Mouse (Mus musculus) hindbrain, embryonic 11.5 days (tissue): ENCODE data around the gene Mrpl1. TPM values are rescaled to one million over a fixed set of nuclear protein-coding genes. Genes with fewer than 3 reads are reported as not detected.

ENCODE experiments used
- ATAC-seq: fragments of 200-750 bp; cut with Nextera tagmentation; 2 replicates; pipeline ENCODE4 v1.8.0; 2017; ENCODE audit warnings: mild to moderate bottlenecking, moderate TSS enrichment, moderate library complexity; ENCODE audit not compliant: low FRiP score
- DNase-seq: peaks from one replicate; pipeline ENCODE4 v3.0.0-alpha.2; 2015; ENCODE audit warnings: low spot score
- H3K27ac ChIP-seq: fragments of 300-500 bp; sonication (generic); 2 replicates; pipeline ENCODE4 v1.5.1; 2014; ENCODE audit warnings: mild to moderate bottlenecking, low read depth, low read length
- H3K27me3 ChIP-seq: fragments of 300-500 bp; sonication (generic); 2 replicates; pipeline ENCODE4 v1.6.1; 2014; ENCODE audit warnings: mild to moderate bottlenecking, low read length, moderate library complexity, mixed read lengths; ENCODE audit not compliant: control insufficient read depth, insufficient read depth
- H3K36me3 ChIP-seq: fragments of 300-500 bp; sonication (generic); 2 replicates; pipeline ENCODE4 v1.6.1; 2014; ENCODE audit warnings: mild to moderate bottlenecking, low read length, moderate library complexity, mixed read lengths; ENCODE audit not compliant: control insufficient read depth, insufficient read depth
- H3K4me1 ChIP-seq: fragments of 300-500 bp; sonication (generic); replicated peaks from 2 replicates; pipeline ENCODE4 v1.6.1; 2014; ENCODE audit warnings: low read length, mixed read lengths; ENCODE audit not compliant: control insufficient read depth, insufficient read depth
- H3K4me2 ChIP-seq: fragments of 300-500 bp; sonication (generic); replicated peaks from 2 replicates; pipeline ENCODE4 v1.6.1; 2014; ENCODE audit warnings: mild to moderate bottlenecking, low read depth, low read length
- H3K4me3 ChIP-seq: fragments of 300-500 bp; sonication (generic); 2 replicates; pipeline ENCODE4 v1.5.1; 2014; ENCODE audit warnings: low read depth, low read length
- H3K9ac ChIP-seq: fragments of 300-500 bp; sonication (generic); 2 replicates; pipeline ENCODE4 v1.6.1; 2014; ENCODE audit warnings: low read depth, low read length
- H3K9me3 ChIP-seq: fragments of 300-500 bp; sonication (generic); 2 replicates; pipeline ENCODE4 v1.6.1; 2016; ENCODE audit warnings: low read length; ENCODE audit not compliant: control insufficient read depth
- WGBS: fragments of 180-500 bp; shearing (Covaris S2); extraction: QIAGEN DNeasy Blood & Tissue Kit; methylation state at CpG from one replicate; pipeline ENCODE4 v1.1.7; 2014; 5-methylcytosine and 5-hydroxymethylcytosine counted together
- polyA plus RNA-seq: library from polyadenylated mRNA; unstranded; fragments of >200 nt; fragmentation: Nextera tagmentation; extraction: Ambion mirVana; gene quantifications from 2 replicates; pipeline ENCODE4 v1.2.1, GENCODE M21; 2014

Mrpl1 gene
- polyA plus RNA-seq, 1 experiment from 2014 or later: 21.3 TPM

DNA sequence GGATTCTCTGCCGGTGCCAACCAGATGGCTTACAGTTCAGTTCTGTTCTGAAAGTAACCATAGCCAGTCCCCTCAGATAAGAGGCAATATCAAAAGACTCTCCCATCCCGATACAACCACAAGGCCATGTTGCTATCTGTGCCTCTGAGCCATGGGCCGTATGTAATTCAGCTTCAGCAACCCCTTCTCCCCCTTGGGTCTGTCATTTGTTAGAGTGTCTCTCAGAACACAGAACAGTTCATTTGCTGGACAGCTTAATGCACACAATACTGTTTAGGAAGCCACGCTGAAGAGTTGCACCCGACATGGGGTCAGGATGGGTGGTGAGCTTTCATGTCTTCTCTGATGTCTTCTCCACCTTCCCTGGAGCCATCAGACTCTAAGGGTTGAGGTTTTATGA is 100.3 kb downstream of the Mrpl1 start:
- Histone ChIP-seq H3K36me3 (no peaks in the 10 kb centered on the region), H3K27ac (no peak overlapping the region), H3K9me3 (no peaks in the 10 kb centered on the region), H3K4me2 (no peak overlapping the region), H3K4me1 (no peaks in the 10 kb centered on the region), H3K9ac (no peak overlapping the region), H3K4me3 (no peak overlapping the region), H3K27me3 (no peaks in the 10 kb centered on the region)
- 95% methylated on average over 5 of the region's 5 CpGs for WGBS
- DNase-seq (no peak), ATAC-seq (no peak)

DNA sequence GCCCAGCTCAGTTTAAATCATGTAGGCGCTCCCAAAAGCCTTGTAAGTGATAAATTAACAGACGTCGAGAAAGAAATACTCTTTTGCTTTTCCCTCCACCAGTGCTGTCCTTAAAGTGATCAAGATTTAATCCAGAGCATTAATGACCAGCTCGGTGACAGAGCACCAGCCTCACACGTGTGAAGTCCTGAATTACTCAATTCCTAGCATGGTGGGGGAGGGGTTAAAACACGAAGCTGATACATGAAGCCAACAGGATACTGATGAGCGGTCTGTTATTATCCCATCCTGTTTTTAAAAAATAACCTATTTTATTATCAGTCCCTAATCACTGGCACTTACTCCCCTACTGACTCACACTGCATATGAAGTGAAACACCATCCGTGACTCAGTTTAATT is 102.4 kb downstream of the Mrpl1 start:
- no peak overlapping the region for H3K4me2 ChIP-seq
- H3K4me1 ChIP-seq: no peaks in the 10 kb centered on the region
- no peak for DNase-seq
- H3K27ac ChIP-seq: no peak overlapping the region
- H3K9me3 ChIP-seq: no peaks in the 10 kb centered on the region
- no peak for ATAC-seq
- no peaks in the 10 kb centered on the region for H3K36me3 ChIP-seq
- no peaks in the 10 kb centered on the region for H3K27me3 ChIP-seq
- H3K9ac ChIP-seq: no peak overlapping the region
- WGBS: 79% methylated on average over 8 of the region's 8 CpGs
- no peak overlapping the region for H3K4me3 ChIP-seq

Other genes with a start within 250 kb of the Mrpl1 start
- 9.6 and 15.1 TPM in 2 replicates for gene Cnot6l, start 45.3 kb upstream of the Mrpl1 start, polyA plus RNA-seq
- 9.1 and 20.0 TPM in 2 replicates for gene Fras1, start 164.5 kb downstream of the Mrpl1 start, polyA plus RNA-seq